Mouse (Mus musculus): ENCODE measurements around the gene Plscr1. TPM values are rescaled to one million over a fixed set of nuclear protein-coding genes. Genes with fewer than 3 reads are reported as not detected.

Gene Plscr1
- total RNA-seq, 2 experiments from 2014 or later = 14.5 to 16.7 TPM

- intact Hi-C loops (cut with DNase I) = loop anchor here (5.0 kb wide), 1 partner anchor 84 kb away; no protein-coding TSS in a partner anchor
- no peak for DNase-seq
Measured at GRCm38 (mm10) chr9:92292922-92293321, 43.4 kb downstream of the Plscr1 start.

- intact Hi-C loops (cut with DNase I) = loop anchor here (5.0 kb wide), 1 partner anchor 83 kb away; no protein-coding TSS in a partner anchor
- no peak for DNase-seq
Measured at GRCm38 (mm10) chr9:92293560-92294548, 44.3 kb downstream of the Plscr1 start.

- peak in 1 of 2 experiments; percentile 40 for DNase-seq
Measured at GRCm38 (mm10) chr9:92298288-92298687, 48.7 kb downstream of the Plscr1 start.

GRCm38 (mm10) chr9:92301213-92301612 lies 51.7 kb downstream of the Plscr1 start:
- DNase-seq = no peak
- intact Hi-C loops (cut with DNase I) = no loop called here

More at GRCm38 (mm10) chr9:92298288-92298687, 48.7 kb downstream of the Plscr1 start:
- intact Hi-C loops (cut with DNase I) = no loop called here

GRCm38 (mm10) chr9:92305075-92305474 lies 55.5 kb downstream of the Plscr1 start:
- intact Hi-C loops (cut with DNase I) = no loop called here
- no peak for DNase-seq

GRCm38 (mm10) chr9:92305620-92306220 lies 56.2 kb downstream of the Plscr1 start:
- no peak for DNase-seq
- intact Hi-C loops (cut with DNase I) = no loop called here

GRCm38 (mm10) chr9:92309077-92309476 lies 59.5 kb downstream of the Plscr1 start, which contains the start of gene 1700057G04Rik:
1700057G04Rik (plus strand) TSS chr9:92309377.
- intact Hi-C loops (cut with DNase I) = no loop called here
- DNase-seq = no peak

GRCm38 (mm10) chr9:92316791-92317190 lies 67.2 kb downstream of the Plscr1 start:
- intact Hi-C loops (cut with DNase I) = no loop called here
- DNase-seq = no peak

Small RNA genes lying within 50 kb of the gene (microRNA-seq; reads per million reads assigned to microRNA genes)
- gene Mir6386 = 0 reads per million in 2 experiments

Other genes starting within 250 kb of the Plscr1 start
- gene Plscr5, start 56.8 kb upstream of the Plscr1 start, total RNA-seq (2021) = not detected
- gene Plscr2, start 25.9 kb downstream of the Plscr1 start, total RNA-seq (2021) = 10 to 100 TPM; 21.5 to 24.8 TPM
- not detected for gene 1700057G04Rik, start 59.6 kb downstream of the Plscr1 start, total RNA-seq (2021)
- gene Plscr4, start 207.6 kb downstream of the Plscr1 start, total RNA-seq (2021) = 10 to 100 TPM; 13.8 to 15.9 TPM